Mouse (Mus musculus) MEL (cell line): ENCODE measurements at regions not wholly inside any gene's neighbourhood (a gene's known extent, or its start where the extent isn't known, plus 50 kb on each side); places are given as distances from the start of the nearest gene placed in this dataset.
A peak's percentile ranks its signal among the peaks of the same experiment; 100 is the strongest.

Experiments
- DNase-seq: peaks from one replicate; pipeline ENCODE4 v3.0.0; 2011; ENCODE audit warnings: low read depth, low spot score
- H3K27ac ChIP-seq: 2 replicates; pipeline ENCODE4 v1.5.1; 2012; ENCODE audit warnings: low read depth, mild to moderate bottlenecking, control low read depth, low read length, moderate library complexity; ENCODE audit not compliant: control insufficient read depth
- H3K27me3 ChIP-seq, 2 experiments: fragments of 150-350 bp in 1 of 2; sonication (generic) in 1 of 2; 2 replicates each; pipeline ENCODE4 v1.6.1; 2012; ENCODE audit warnings: low read length in 2 of 2, mild to moderate bottlenecking in 2 of 2, improper control_type of control experiment in 1 of 2, moderate library complexity in 1 of 2; ENCODE audit not compliant: insufficient read depth in 2 of 2, control insufficient read depth in 1 of 2
- H3K36me3 ChIP-seq, 2 experiments: 2 replicates each; pipeline ENCODE4 v1.6.1; 2012 to 2014; ENCODE audit warnings: low read length in 2 of 2, improper control_type of control experiment in 1 of 2, inconsistent platforms in 1 of 2, mild to moderate bottlenecking in 1 of 2; ENCODE audit not compliant: insufficient read depth in 2 of 2, control insufficient read depth in 1 of 2
- H3K4me1 ChIP-seq, 2 experiments: fragments of 150-350 bp in 1 of 2; sonication (generic) in 1 of 2; 2 replicates each; pipeline ENCODE4 v1.6.1; 2012; ENCODE audit warnings: low read length in 2 of 2, improper control_type of control experiment in 1 of 2, mild to moderate bottlenecking in 1 of 2; ENCODE audit not compliant: insufficient read depth in 2 of 2, control insufficient read depth in 1 of 2
- H3K4me3 ChIP-seq, 2 experiments: fragments of 150-350 bp in 1 of 2; sonication (generic) in 1 of 2; 2 replicates each; pipeline ENCODE4 v1.5.1; 2012; ENCODE audit warnings: low read depth in 2 of 2, low read length in 2 of 2, mild to moderate bottlenecking in 2 of 2, moderate library complexity in 2 of 2, control low read depth in 1 of 2, improper control_type of control experiment in 1 of 2; ENCODE audit not compliant: control insufficient read depth in 1 of 2, insufficient read depth in 1 of 2
- H3K79me2 ChIP-seq: 2 replicates; pipeline ENCODE4 v1.6.1; 2012; ENCODE audit warnings: mild to moderate bottlenecking, low read length, moderate library complexity; ENCODE audit not compliant: control insufficient read depth, poor library complexity, insufficient read depth
- H3K9ac ChIP-seq: 2 replicates; pipeline ENCODE4 v1.6.1; 2012; ENCODE audit warnings: low read depth, mild to moderate bottlenecking, control low read depth, low read length, moderate library complexity; ENCODE audit not compliant: control insufficient read depth, poor library complexity, severe bottlenecking
- H3K9me3 ChIP-seq: fragments of 150-350 bp; sonication (generic); replicated peaks from 2 replicates; pipeline ENCODE4 v1.6.1; 2012; ENCODE audit warnings: mild to moderate bottlenecking, low read length, improper control_type of control experiment, moderate library complexity; ENCODE audit not compliant: insufficient read depth
- BHLHE40 ChIP-seq: IDR thresholded peaks from 2 replicates; pipeline ENCODE4 v1.6.1; 2012; ENCODE audit warnings: low read depth, mild to moderate bottlenecking, inconsistent platforms, low read length, improper control_type of control experiment, borderline replicate concordance
- CHD2 ChIP-seq: IDR thresholded peaks from 2 replicates; pipeline ENCODE4 v1.6.1; 2011; ENCODE audit warnings: low read length, improper control_type of control experiment
- CTCF ChIP-seq, 3 experiments: IDR thresholded peaks in 2 of 3; conservative IDR thresholded peaks in 1 of 3; 2 replicates each; pipeline ENCODE4 v1.5.1; 2011 to 2012; ENCODE audit warnings: low read length in 3 of 3, low read depth in 2 of 3, mild to moderate bottlenecking in 2 of 3, improper control_type of control experiment in 1 of 3, inconsistent platforms in 1 of 3, mixed read lengths in 1 of 3, moderate library complexity in 1 of 3; ENCODE audit not compliant: control insufficient read depth in 1 of 3, insufficient read depth in 1 of 3, poor library complexity in 1 of 3, severe bottlenecking in 1 of 3
- E2F4 ChIP-seq: IDR thresholded peaks from 2 replicates; pipeline ENCODE4 v1.6.1; 2011; ENCODE audit warnings: low read depth, low read length, improper control_type of control experiment, borderline replicate concordance
- ELF1 ChIP-seq: IDR thresholded peaks from 2 replicates; pipeline ENCODE4 v1.6.1; 2014; ENCODE audit warnings: low read depth, mild to moderate bottlenecking, inconsistent platforms, low read length, improper control_type of control experiment, moderate library complexity
- EP300 ChIP-seq, 2 experiments: IDR thresholded peaks; 2 replicates each; pipeline ENCODE4 v1.6.1; 2011; ENCODE audit warnings: improper control_type of control experiment in 2 of 2, low read length in 2 of 2, low read depth in 1 of 2, mild to moderate bottlenecking in 1 of 2
- ETS1 ChIP-seq: IDR thresholded peaks from 2 replicates; pipeline ENCODE4 v1.6.1; 2012; ENCODE audit warnings: low read depth, mild to moderate bottlenecking, inconsistent platforms, low read length, improper control_type of control experiment, moderate library complexity
- GATA1 ChIP-seq: IDR thresholded peaks from 2 replicates; pipeline ENCODE4 v1.6.1; 2011; ENCODE audit warnings: low read depth, low read length, improper control_type of control experiment
- MAX ChIP-seq: IDR thresholded peaks from 2 replicates; pipeline ENCODE4 v1.6.1; 2011; ENCODE audit warnings: low read length, improper control_type of control experiment
- MAZ ChIP-seq: IDR thresholded peaks from 2 replicates; pipeline ENCODE4 v1.6.1; 2012; ENCODE audit warnings: low read depth, mild to moderate bottlenecking, inconsistent platforms, low read length, improper control_type of control experiment
- MEF2A ChIP-seq: IDR thresholded peaks from 2 replicates; pipeline ENCODE4 v1.6.1; 2014; ENCODE audit warnings: low read depth, mild to moderate bottlenecking, inconsistent platforms, low read length, improper control_type of control experiment; ENCODE audit not compliant: poor library complexity, insufficient replicate concordance, severe bottlenecking; ENCODE audit errors: extremely low read depth
- MXI1 ChIP-seq: IDR thresholded peaks from 2 replicates; pipeline ENCODE4 v1.6.1; 2011; ENCODE audit warnings: mild to moderate bottlenecking, low read depth, low read length, improper control_type of control experiment
- MYC ChIP-seq: IDR thresholded peaks from 2 replicates; pipeline ENCODE4 v1.6.1; 2011; ENCODE audit warnings: low read depth, mild to moderate bottlenecking, low read length, improper control_type of control experiment, moderate library complexity
- RAD21 ChIP-seq: IDR thresholded peaks from 2 replicates; pipeline ENCODE4 v1.6.1; 2011; ENCODE audit warnings: mild to moderate bottlenecking, low read depth, low read length, improper control_type of control experiment
- SMC3 ChIP-seq: IDR thresholded peaks from 2 replicates; pipeline ENCODE4 v1.6.1; 2011; ENCODE audit warnings: low read depth, low read length, improper control_type of control experiment
- TCF12 ChIP-seq: IDR thresholded peaks from 2 replicates; pipeline ENCODE4 v1.6.1; 2014; ENCODE audit warnings: low read depth, mild to moderate bottlenecking, inconsistent platforms, low read length, improper control_type of control experiment, moderate library complexity
- UBTF ChIP-seq: IDR thresholded peaks from 2 replicates; pipeline ENCODE4 v1.6.1; 2012; ENCODE audit warnings: low read depth, mild to moderate bottlenecking, inconsistent platforms, low read length, improper control_type of control experiment, moderate library complexity, borderline replicate concordance; ENCODE audit not compliant: insufficient read depth
- USF2 ChIP-seq, 2 experiments: IDR thresholded peaks; 2 replicates each; pipeline ENCODE4 v1.6.1; 2011 to 2012; ENCODE audit warnings: improper control_type of control experiment in 2 of 2, low read length in 2 of 2, borderline replicate concordance in 1 of 2, inconsistent platforms in 1 of 2, low read depth in 1 of 2, mild to moderate bottlenecking in 1 of 2; ENCODE audit not compliant: insufficient read depth in 1 of 2
- ZC3H11A ChIP-seq: IDR thresholded peaks from 2 replicates; pipeline ENCODE4 v1.6.1; 2012; ENCODE audit warnings: low read depth, mild to moderate bottlenecking, inconsistent platforms, low read length, improper control_type of control experiment
- ZKSCAN1 ChIP-seq: IDR thresholded peaks from 2 replicates; pipeline ENCODE4 v1.6.1; 2012; ENCODE audit warnings: low read depth, mild to moderate bottlenecking, inconsistent platforms, low read length, improper control_type of control experiment, moderate library complexity
- ZMIZ1 ChIP-seq: IDR thresholded peaks from 2 replicates; pipeline ENCODE4 v1.6.1; 2012; ENCODE audit warnings: low read depth, mild to moderate bottlenecking, inconsistent platforms, low read length, improper control_type of control experiment, moderate library complexity
- ZNF384 ChIP-seq: IDR thresholded peaks from 2 replicates; pipeline ENCODE4 v1.6.1; 2012; ENCODE audit warnings: low read depth, mild to moderate bottlenecking, inconsistent platforms, low read length, improper control_type of control experiment

DNA sequence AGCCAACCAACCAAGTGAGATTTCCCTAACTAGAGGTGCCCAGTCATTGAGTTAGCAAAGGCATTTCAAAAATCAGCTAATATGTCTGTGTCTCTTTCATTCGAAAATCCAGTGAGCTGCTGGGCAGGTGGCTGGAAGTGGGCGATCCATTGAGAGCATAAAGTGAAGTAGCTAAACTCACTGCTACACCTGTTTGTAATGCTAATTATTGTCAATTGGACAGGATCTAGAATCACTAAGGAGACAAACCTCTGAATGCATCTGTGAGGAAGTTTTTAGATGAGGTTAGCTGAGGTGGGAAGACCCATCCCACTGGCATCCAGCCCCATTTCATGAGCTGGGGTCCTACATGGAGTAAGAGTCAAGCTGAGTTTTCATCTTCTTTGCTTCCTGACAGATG is 711.6 kb upstream of the Gm21961 start:
- H3K27ac ChIP-seq, result no peak overlapping the region
- H3K36me3 ChIP-seq, result no peaks in the 10 kb centered on the region
- DNase-seq, result no peak
- H3K9ac ChIP-seq, result no peak overlapping the region
- H3K4me3 ChIP-seq, result no peak overlapping the region
- H3K27me3 ChIP-seq, result no peaks in the 10 kb centered on the region
- no peaks in the 10 kb centered on the region for H3K4me1 ChIP-seq
- no peaks in the 10 kb centered on the region for H3K79me2 ChIP-seq
- no peak for TF ChIP-seq MEF2A
- TF ChIP-seq RAD21, result no peak
- no peak for TF ChIP-seq ZKSCAN1
- TF ChIP-seq ZC3H11A, result no peak
- no peak for TF ChIP-seq MYC
- no peak for TF ChIP-seq USF2 (IDR thresholded peaks at IDR 0.05; ENCODE audit: borderline replicate concordance in 1 of 2, insufficient read depth in 1 of 2, low read depth in 1 of 2, low read length in 2 of 2)
- TF ChIP-seq ZNF384, result no peak
- TF ChIP-seq EP300 (IDR thresholded peaks at IDR 0.05; ENCODE audit: low read depth in 1 of 2, low read length in 2 of 2), result no peak
- no peak for TF ChIP-seq MAZ
- no peak for TF ChIP-seq TCF12
- TF ChIP-seq GATA1, result no peak
- no peak for TF ChIP-seq BHLHE40
- TF ChIP-seq ETS1, result no peak
- TF ChIP-seq MAX, result no peak
- no peaks in the 10 kb centered on the region for H3K9me3 ChIP-seq

DNA sequence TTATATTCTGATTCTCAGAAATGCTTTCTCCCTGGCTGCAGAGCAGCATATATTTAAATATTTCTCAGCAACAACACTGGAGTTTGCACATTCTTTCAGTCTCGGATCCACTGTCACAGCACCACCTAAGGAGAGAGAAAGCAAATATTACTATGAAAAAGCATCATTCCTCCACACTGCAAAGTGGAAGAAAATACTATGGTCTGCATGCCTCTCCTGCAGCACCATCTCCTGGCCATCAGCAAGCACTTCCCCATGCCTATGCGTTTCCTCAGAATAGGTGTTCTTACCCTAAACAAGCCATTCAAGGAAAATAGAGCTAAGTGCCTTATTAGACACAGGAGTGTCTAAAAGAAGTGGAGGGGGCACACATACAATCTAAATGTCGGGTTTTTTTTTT is 688.9 kb upstream of the Gm21961 start:
- Histone ChIP-seq H3K9ac (no peak overlapping the region), H3K27ac (no peak overlapping the region), H3K27me3 (0 out of 4 replicates have a peak, but pooled peaks cover 0 to 1% of the 10 kb centered on the region in 2 experiments), H3K9me3 (no peaks in the 10 kb centered on the region), H3K79me2 (no peaks in the 10 kb centered on the region), H3K4me3 (no peak overlapping the region), H3K4me1 (no peaks in the 10 kb centered on the region), H3K36me3 (no peaks in the 10 kb centered on the region)
- TF ChIP-seq CHD2 (no peak), ZNF384 (no peak), SMC3 (peak; percentile 40), ZMIZ1 (no peak), UBTF (no peak), E2F4 (no peak), ELF1 (no peak), EP300 (IDR thresholded peaks at IDR 0.05; ENCODE audit: low read depth in 1 of 2, low read length in 2 of 2) (no peak), CTCF (IDR thresholded peaks at IDR 0.05 in 2 of 3, conservative IDR thresholded peaks at IDR 0.05 in 1 of 3; ENCODE audit: control insufficient read depth in 1 of 3, insufficient read depth in 1 of 3, low read depth in 2 of 3, low read length in 3 of 3, poor library complexity in 1 of 3, severe bottlenecking in 1 of 3) (peak; percentile 31 to 49 (median 43)), MEF2A (no peak), MXI1 (no peak), RAD21 (peak; percentile 47)
- peak; percentile 19 for DNase-seq
